Mouse (Mus musculus): Measurements from ENCODE around the gene Spata9. TPM values are rescaled to one million over a fixed set of nuclear protein-coding genes. Genes with fewer than 3 reads are reported as not detected.

Spata9 gene
- polyA plus RNA-seq, 1 experiment from 2014 or later: 0.47 TPM

DNA sequence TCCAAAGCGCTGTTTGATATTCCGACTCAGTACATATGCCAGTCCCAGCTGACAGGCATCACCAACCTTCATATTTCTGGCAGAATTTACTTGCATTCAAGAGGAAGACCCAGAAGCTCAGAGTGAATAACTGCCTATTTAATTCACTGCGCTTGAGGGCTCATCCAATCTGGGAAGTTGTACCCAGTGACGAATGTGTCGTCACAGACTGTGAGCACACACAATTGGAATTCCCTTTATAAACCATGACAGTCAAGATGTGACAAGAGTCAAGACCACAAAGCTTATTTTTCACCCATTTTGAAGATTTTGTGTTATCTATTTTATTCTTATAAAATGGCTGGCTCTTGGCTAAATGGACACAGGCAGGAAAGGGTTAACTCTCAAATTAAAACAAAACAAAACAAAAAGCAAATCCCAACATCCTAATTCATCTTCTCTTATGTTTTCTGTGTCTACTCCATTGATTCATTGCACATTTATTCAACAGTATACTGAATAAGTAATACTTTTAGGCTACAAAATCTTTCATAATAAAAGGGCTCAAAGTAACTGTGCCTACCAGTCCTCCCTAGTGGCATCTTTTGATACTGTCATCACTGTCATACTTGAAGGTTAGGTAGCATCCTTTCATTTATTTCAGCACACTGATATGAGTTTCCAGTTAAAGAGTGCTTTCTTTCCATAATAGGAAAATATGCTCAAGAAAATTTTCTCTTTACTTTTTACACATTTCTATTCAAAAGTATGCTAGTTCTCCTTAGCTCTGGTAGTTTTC lies 25.2 kb upstream of the Spata9 start:
- Histone ChIP-seq H3K4me2 (ENCODE audit: low read depth, low read length) (no peak overlapping the region), H3K27ac (ENCODE audit: low read length) (no peak overlapping the region), H3K27me3 (ENCODE audit: control insufficient read depth, insufficient read depth, low read depth, low read length) (peaks cover 12% of the 10 kb centered on the region), H3K4me3 (ENCODE audit: low read depth, low read length) (no peak overlapping the region), H3K36me3 (ENCODE audit: control insufficient read depth, insufficient read depth) (no peaks in the 10 kb centered on the region), H3K9ac (ENCODE audit: low read depth, low read length) (no peak overlapping the region), H3K4me1 (ENCODE audit: control insufficient read depth, low read depth, low read length) (peaks cover 3% of the 10 kb centered on the region), H3K9me3 (replicated peaks; ENCODE audit: control insufficient read depth, low read length) (no peaks in the 10 kb centered on the region)
- no peak for ATAC-seq (ENCODE audit: low read depth)
- WGBS (ENCODE audit: insufficient replicate concordance): 87% methylated on average over 5 of the region's 5 CpGs

- H3K4me2 ChIP-seq (ENCODE audit: low read depth, low read length): peak overlapping the region; percentile 79
- peak overlapping the region; percentile 70 for H3K27ac ChIP-seq (ENCODE audit: low read length)
- H3K9me3 ChIP-seq (replicated peaks; ENCODE audit: control insufficient read depth, low read length): no peaks in the 10 kb centered on the region
- 2% methylated on average over 6 of the region's 6 CpGs for WGBS (ENCODE audit: insufficient replicate concordance)
- peak overlapping the region; percentile 70 for H3K4me3 ChIP-seq (ENCODE audit: low read depth, low read length)
- H3K4me1 ChIP-seq (ENCODE audit: control insufficient read depth, low read depth, low read length): peaks cover 3% of the 10 kb centered on the region
- no peaks in the 10 kb centered on the region for H3K36me3 ChIP-seq (ENCODE audit: control insufficient read depth, insufficient read depth)
- ATAC-seq (ENCODE audit: low read depth): peak; percentile 17; the same call in 1 of the 2 replicates
- H3K27me3 ChIP-seq (ENCODE audit: control insufficient read depth, insufficient read depth, low read depth, low read length): peaks cover 12% of the 10 kb centered on the region
- peak overlapping the region; percentile 67 for H3K9ac ChIP-seq (ENCODE audit: low read depth, low read length)
Measured at GRCm38 (mm10) chr13:75942731-75943130, 24.2 kb upstream of the Spata9 start.

- H3K27ac ChIP-seq (ENCODE audit: low read length): peak within 1 kb of the TSS; percentile 70
- WGBS (ENCODE audit: insufficient replicate concordance): under 1% methylated on average over 110 of the region's 110 CpGs
Measured at GRCm38 (mm10) chr13:75943189-75944043, 23.5 kb upstream of the Spata9 start, which contains the start of gene Rhobtb3. Gene Rhobtb3 (minus strand): TSS chr13:75943925.

DNA sequence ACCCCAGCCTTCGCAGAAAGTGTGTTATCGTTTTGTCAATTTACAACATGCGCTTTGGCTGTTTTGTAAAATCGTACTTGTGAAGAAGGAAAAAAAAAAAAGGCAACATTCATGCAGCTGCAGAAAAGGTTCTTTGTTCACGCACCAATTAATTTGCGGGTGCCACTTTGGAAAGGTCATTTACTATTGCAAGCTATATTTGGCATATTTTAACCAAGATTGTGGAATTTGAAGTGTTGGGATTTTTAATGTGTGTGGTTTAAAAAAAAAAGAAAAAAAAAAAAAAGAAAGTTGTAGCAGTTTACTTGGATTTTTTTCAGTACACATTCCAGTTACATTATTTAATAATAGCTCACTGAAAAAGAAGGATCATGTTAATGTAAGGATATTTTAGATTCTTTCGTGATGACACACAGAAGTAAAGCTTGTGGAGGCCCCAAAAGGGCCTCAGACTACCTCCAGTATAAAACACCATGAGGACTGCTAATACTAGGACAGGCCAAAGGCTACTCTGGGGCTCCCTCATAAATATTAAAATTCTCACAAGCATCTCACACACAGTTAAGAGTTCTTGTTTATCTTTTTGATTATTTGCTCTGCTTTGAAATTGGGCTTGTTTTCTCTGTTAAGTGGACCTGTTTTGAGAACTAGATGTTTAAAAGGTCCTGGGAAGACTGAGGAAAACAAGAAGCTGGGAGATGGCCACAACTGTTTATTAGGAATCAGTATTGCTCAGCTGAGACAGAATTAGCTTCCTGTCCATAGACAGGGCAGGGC lies 22.7 kb upstream of the Spata9 start:
- Histone ChIP-seq H3K4me1 (ENCODE audit: control insufficient read depth, low read depth, low read length) (peaks cover 3% of the 10 kb centered on the region), H3K9ac (ENCODE audit: low read depth, low read length) (peak overlapping the region; percentile 67), H3K4me3 (ENCODE audit: low read depth, low read length) (peak overlapping the region; percentile 70), H3K4me2 (ENCODE audit: low read depth, low read length) (peak overlapping the region; percentile 79), H3K9me3 (replicated peaks; ENCODE audit: control insufficient read depth, low read length) (no peaks in the 10 kb centered on the region), H3K36me3 (ENCODE audit: control insufficient read depth, insufficient read depth) (no peaks in the 10 kb centered on the region), H3K27ac (ENCODE audit: low read length) (peak overlapping the region; percentile 70), H3K27me3 (ENCODE audit: control insufficient read depth, insufficient read depth, low read depth, low read length) (peaks cover 12% of the 10 kb centered on the region)
- ATAC-seq (ENCODE audit: low read depth): no peak
- 7% methylated on average over 7 of the region's 7 CpGs for WGBS (ENCODE audit: insufficient replicate concordance)

More at GRCm38 (mm10) chr13:75943189-75944043, 23.5 kb upstream of the Spata9 start, which contains the start of gene Rhobtb3:
- Histone ChIP-seq H3K4me1 (ENCODE audit: control insufficient read depth, low read depth, low read length) (peaks cover 3% of the 10 kb centered on the region), H3K9me3 (replicated peaks; ENCODE audit: control insufficient read depth, low read length) (no peaks in the 10 kb centered on the region), H3K4me2 (ENCODE audit: low read depth, low read length) (peak within 1 kb of the TSS; percentile 79), H3K9ac (ENCODE audit: low read depth, low read length) (peak within 1 kb of the TSS; percentile 67), H3K4me3 (ENCODE audit: low read depth, low read length) (peak within 1 kb of the TSS; percentile 70), H3K36me3 (ENCODE audit: control insufficient read depth, insufficient read depth) (no peaks in the 10 kb centered on the region), H3K27me3 (ENCODE audit: control insufficient read depth, insufficient read depth, low read depth, low read length) (peaks cover 12% of the 10 kb centered on the region)
- peak; percentile 81 for ATAC-seq (ENCODE audit: low read depth)

DNA sequence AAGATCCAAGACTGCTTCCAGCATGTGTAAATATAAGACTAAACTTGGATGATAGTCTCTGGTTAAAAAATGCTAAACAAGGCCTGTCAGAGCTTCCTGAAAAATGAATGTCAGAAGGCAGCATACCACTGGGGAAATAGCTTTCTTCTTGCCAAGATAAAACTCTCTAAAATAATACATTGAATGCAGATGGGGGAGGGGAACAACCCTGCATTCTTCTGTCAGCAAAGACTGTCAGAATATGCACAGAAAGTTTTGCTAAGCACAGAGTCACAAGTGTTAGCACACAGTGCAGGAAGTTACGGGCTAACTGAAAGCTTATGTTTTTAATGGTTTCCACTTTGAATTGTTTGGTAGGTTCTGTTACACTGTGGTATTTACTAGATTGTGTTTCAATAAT lies 16.7 kb upstream of the Spata9 start:
- H3K27me3 ChIP-seq (ENCODE audit: control insufficient read depth, insufficient read depth, low read depth, low read length): no peaks in the 10 kb centered on the region

DNA sequence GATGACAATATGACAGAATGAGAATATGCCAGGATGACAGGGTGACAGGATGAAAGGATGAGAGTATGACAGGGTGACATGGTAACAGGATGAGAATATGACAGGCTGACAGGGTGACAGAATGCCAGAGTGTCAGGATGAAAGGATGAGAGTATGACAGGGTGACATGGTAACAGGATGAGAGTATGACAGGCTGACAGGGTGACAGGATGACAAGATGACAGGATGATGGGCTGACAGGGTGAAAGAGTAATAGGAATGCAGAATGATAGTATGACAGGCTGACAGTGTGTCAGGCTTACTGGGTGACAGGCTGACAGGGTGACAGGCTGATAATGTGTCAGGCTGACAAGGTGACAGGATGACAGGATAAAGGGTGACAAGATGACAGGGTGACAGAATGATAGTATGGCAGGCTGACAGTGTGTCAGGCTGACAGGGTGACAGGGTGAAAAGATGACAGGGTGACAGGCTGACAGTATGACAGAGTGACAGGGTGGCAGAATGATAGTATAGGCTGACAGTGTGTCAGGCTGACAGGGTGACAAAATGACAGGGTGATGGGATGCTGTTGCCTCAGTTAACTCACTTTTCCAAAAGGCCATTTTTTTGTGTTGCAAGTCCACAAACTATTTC lies 11.5 kb upstream of the Spata9 start:
- no peak overlapping the region for H3K27ac ChIP-seq (ENCODE audit: low read length)
- no peaks in the 10 kb centered on the region for H3K27me3 ChIP-seq (ENCODE audit: control insufficient read depth, insufficient read depth, low read depth, low read length)
- H3K4me2 ChIP-seq (ENCODE audit: low read depth, low read length): no peak overlapping the region
- no peaks in the 10 kb centered on the region for H3K9me3 ChIP-seq (replicated peaks; ENCODE audit: control insufficient read depth, low read length)
- no peak for ATAC-seq (ENCODE audit: low read depth)
- H3K4me1 ChIP-seq (ENCODE audit: control insufficient read depth, low read depth, low read length): no peaks in the 10 kb centered on the region
- no peak overlapping the region for H3K9ac ChIP-seq (ENCODE audit: low read depth, low read length)
- no peaks in the 10 kb centered on the region for H3K36me3 ChIP-seq (ENCODE audit: control insufficient read depth, insufficient read depth)
- no peak overlapping the region for H3K4me3 ChIP-seq (ENCODE audit: low read depth, low read length)

More for the DNA sequence above, 16.7 kb upstream of the Spata9 start:
- Histone ChIP-seq H3K4me2 (ENCODE audit: low read depth, low read length) (no peak overlapping the region), H3K36me3 (ENCODE audit: control insufficient read depth, insufficient read depth) (no peaks in the 10 kb centered on the region), H3K4me3 (ENCODE audit: low read depth, low read length) (no peak overlapping the region), H3K9ac (ENCODE audit: low read depth, low read length) (no peak overlapping the region), H3K27ac (ENCODE audit: low read length) (no peak overlapping the region), H3K9me3 (replicated peaks; ENCODE audit: control insufficient read depth, low read length) (no peaks in the 10 kb centered on the region), H3K4me1 (ENCODE audit: control insufficient read depth, low read depth, low read length) (no peaks in the 10 kb centered on the region)
- ATAC-seq (ENCODE audit: low read depth): no peak
- 61% methylated on average over 1 of the region's 1 CpGs for WGBS (ENCODE audit: insufficient replicate concordance)

DNA sequence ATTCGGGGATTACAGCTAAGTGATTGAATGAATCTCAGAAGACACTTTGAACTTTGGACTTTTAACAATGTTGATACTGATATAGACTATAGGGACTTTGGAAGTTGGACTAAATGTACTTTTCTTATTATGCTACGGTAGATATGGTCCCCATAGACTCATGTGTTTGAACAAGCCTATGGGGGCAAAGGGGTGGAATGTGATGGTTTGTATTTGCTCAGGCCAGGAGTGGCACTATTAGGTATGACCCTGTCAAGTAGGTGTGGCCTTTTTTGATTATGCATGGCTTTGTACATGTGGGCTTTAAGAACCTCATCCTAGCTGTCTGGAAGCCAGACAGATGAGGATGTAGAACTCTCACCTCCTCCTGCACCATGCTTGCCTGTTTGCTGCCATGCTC lies 7.5 kb downstream of the Spata9 start:
- no peak overlapping the region for H3K4me3 ChIP-seq (ENCODE audit: low read depth, low read length)
- no peak for ATAC-seq (ENCODE audit: low read depth)
- H3K27me3 ChIP-seq (ENCODE audit: control insufficient read depth, insufficient read depth, low read depth, low read length): no peaks in the 10 kb centered on the region
- H3K36me3 ChIP-seq (ENCODE audit: control insufficient read depth, insufficient read depth): no peaks in the 10 kb centered on the region
- H3K9ac ChIP-seq (ENCODE audit: low read depth, low read length): no peak overlapping the region
- H3K27ac ChIP-seq (ENCODE audit: low read length): no peak overlapping the region
- H3K4me1 ChIP-seq (ENCODE audit: control insufficient read depth, low read depth, low read length): no peaks in the 10 kb centered on the region
- H3K9me3 ChIP-seq (replicated peaks; ENCODE audit: control insufficient read depth, low read length): no peaks in the 10 kb centered on the region
- H3K4me2 ChIP-seq (ENCODE audit: low read depth, low read length): no peak overlapping the region
- 61% methylated on average over 2 of the region's 2 CpGs for WGBS (ENCODE audit: insufficient replicate concordance)

- 48% methylated on average over 1 of the region's 1 CpGs for WGBS (ENCODE audit: insufficient replicate concordance)
- Histone ChIP-seq H3K4me2 (ENCODE audit: low read depth, low read length) (no peak overlapping the region), H3K4me1 (ENCODE audit: control insufficient read depth, low read depth, low read length) (no peaks in the 10 kb centered on the region), H3K9me3 (replicated peaks; ENCODE audit: control insufficient read depth, low read length) (no peaks in the 10 kb centered on the region), H3K27me3 (ENCODE audit: control insufficient read depth, insufficient read depth, low read depth, low read length) (no peaks in the 10 kb centered on the region), H3K27ac (ENCODE audit: low read length) (no peak overlapping the region), H3K36me3 (ENCODE audit: control insufficient read depth, insufficient read depth) (no peaks in the 10 kb centered on the region), H3K9ac (ENCODE audit: low read depth, low read length) (no peak overlapping the region), H3K4me3 (ENCODE audit: low read depth, low read length) (no peak overlapping the region)
- no peak for ATAC-seq (ENCODE audit: low read depth)
Measured at GRCm38 (mm10) chr13:75975629-75976028, 8.7 kb downstream of the Spata9 start.
